Mouse (Mus musculus): ENCODE data around the gene Sec16a. TPM values are rescaled to one million over a fixed set of nuclear protein-coding genes. Genes with fewer than 3 reads are reported as not detected.

The Sec16a gene
- polyA plus RNA-seq, 1 experiment from 2014 or later: 30.4 TPM

DNA sequence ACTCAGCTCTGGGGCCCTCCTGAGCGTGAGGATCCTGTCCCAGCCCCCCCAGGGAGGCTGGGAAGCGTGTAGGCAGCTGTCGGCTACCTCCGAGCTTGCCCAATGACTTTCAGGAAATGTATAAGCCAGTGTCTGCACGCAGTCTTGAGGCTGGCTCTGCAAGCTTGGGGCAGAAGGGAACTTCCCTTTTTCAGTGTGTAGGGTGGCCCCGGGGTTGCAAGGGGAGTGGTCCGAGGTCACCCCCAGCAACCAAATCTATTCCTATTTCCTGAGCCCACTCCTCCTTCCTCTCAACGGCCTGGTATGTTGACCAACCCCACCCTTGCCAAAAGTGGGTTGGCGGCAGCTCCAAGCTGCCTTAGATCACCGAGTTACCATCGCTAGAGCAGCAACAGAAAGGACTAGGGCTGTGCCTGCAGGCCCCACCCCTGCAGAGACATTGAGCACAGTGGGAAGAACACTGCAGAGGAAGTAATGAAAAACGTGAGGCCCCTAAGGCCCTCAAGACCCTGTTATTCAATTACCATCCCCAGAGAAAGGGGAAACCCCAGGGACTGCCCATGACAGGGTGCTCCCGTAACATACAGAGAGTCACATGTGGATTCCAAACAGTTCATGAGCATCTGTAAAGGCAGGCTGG lies 38.3 kb upstream of the Sec16a start:
- DNase-seq (ENCODE audit: low spot score): no peak
- 65% methylated on average over 13 of the region's 13 CpGs for WGBS
- H3K9me3 ChIP-seq: no peaks in the 10 kb centered on the region
- H3K4me1 ChIP-seq: peaks cover 70% of the 10 kb centered on the region
- H3K36me3 ChIP-seq (replicated peaks): peaks cover 71% of the 10 kb centered on the region
- peak overlapping the region; percentile 25; the same call in 1 of the 2 replicates for H3K27ac ChIP-seq (replicated peaks)
- H3K4me3 ChIP-seq: no peak overlapping the region
- H3K27me3 ChIP-seq (replicated peaks; ENCODE audit: low read depth, poor library complexity, severe bottlenecking): no peaks in the 10 kb centered on the region

DNA sequence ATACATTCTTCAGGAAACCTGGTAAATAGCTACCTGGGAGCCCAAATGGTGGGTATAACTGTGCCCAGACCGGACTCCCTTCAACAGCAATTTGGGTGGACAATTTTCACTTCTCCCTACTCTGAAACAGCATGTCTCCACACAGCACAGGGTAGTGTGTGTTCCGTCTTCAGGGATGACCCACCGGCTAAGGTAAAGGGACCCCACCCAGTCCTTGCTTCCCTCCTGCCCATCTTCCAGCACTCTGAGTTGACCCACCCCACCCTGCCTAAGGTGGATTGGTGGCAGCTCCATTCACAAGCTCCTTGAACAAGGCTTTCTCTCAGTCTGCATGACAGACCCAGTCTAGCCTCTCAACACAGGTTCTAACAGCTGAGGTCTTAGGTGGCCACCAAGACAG lies 37.8 kb upstream of the Sec16a start:
- Histone ChIP-seq H3K4me3 (no peak overlapping the region), H3K27ac (replicated peaks) (no peak overlapping the region; the same call in 1 of the 2 replicates), H3K4me1 (peaks cover 68% of the 10 kb centered on the region), H3K27me3 (replicated peaks; ENCODE audit: low read depth, poor library complexity, severe bottlenecking) (no peaks in the 10 kb centered on the region), H3K36me3 (replicated peaks) (peaks cover 76% of the 10 kb centered on the region), H3K9me3 (no peaks in the 10 kb centered on the region)
- WGBS: 92% methylated on average over 3 of the region's 3 CpGs
- DNase-seq (ENCODE audit: low spot score): no peak

- no peak for DNase-seq (ENCODE audit: low spot score)
- WGBS: 83% methylated on average over 10 of the region's 10 CpGs
- peaks cover 61% of the 10 kb centered on the region for H3K4me1 ChIP-seq
- no peak overlapping the region for H3K4me3 ChIP-seq
- no peaks in the 10 kb centered on the region for H3K9me3 ChIP-seq
- no peaks in the 10 kb centered on the region for H3K27me3 ChIP-seq (replicated peaks; ENCODE audit: low read depth, poor library complexity, severe bottlenecking)
- peaks cover 85% of the 10 kb centered on the region for H3K36me3 ChIP-seq (replicated peaks)
- H3K27ac ChIP-seq (replicated peaks): no peak overlapping the region; the same call in 1 of the 2 replicates
Observed at GRCm38 (mm10) chr2:26481724-26482495, 36.9 kb upstream of the Sec16a start.

- 95% methylated on average over 12 of the region's 12 CpGs for WGBS
- no peak overlapping the region for H3K4me3 ChIP-seq
- peaks cover 95% of the 10 kb centered on the region for H3K36me3 ChIP-seq (replicated peaks)
- no peaks in the 10 kb centered on the region for H3K27me3 ChIP-seq (replicated peaks; ENCODE audit: low read depth, poor library complexity, severe bottlenecking)
- peaks cover 60% of the 10 kb centered on the region for H3K4me1 ChIP-seq
- H3K27ac ChIP-seq (replicated peaks): no peak overlapping the region
- no peaks in the 10 kb centered on the region for H3K9me3 ChIP-seq
- no peak for DNase-seq (ENCODE audit: low spot score)
Observed at GRCm38 (mm10) chr2:26480911-26481310, 35.9 kb upstream of the Sec16a start.

DNA sequence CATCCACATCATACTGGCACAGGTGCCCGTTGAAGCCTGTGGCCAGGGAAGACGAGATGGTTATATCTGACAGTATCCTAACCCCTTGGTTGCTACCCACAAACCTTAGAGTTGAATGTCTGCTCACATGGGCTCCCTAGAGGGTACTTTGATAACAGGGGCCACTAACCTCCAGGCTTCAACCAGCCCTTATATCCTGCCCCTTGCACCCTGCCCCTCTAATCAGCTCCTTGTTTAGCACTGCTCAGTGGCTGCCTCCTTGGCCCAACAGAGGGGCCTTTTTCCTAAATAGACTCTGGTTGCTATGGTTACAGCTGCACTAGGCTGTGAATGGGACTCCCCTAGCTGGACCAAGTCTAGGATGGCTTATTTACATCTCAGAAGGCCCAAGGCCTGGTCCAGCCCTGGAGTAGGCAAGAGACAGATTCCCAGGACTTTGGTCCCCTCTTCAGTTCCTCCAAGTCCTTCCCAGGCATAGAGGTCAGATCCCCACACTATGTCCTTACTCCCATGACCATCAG lies 33.7 kb upstream of the Sec16a start:
- Histone ChIP-seq H3K27ac (replicated peaks) (no peak overlapping the region), H3K4me1 (peaks cover 61% of the 10 kb centered on the region)
- DNase-seq (ENCODE audit: low spot score): no peak

GRCm38 (mm10) chr2:26477911-26478310 lies 32.9 kb upstream of the Sec16a start:
- H3K27me3 ChIP-seq (replicated peaks; ENCODE audit: low read depth, poor library complexity, severe bottlenecking): no peaks in the 10 kb centered on the region
- peaks cover 100% of the 10 kb centered on the region for H3K36me3 ChIP-seq (replicated peaks)
- no peak overlapping the region for H3K4me3 ChIP-seq
- 95% methylated on average over 7 of the region's 7 CpGs for WGBS
- no peaks in the 10 kb centered on the region for H3K9me3 ChIP-seq
- DNase-seq (ENCODE audit: low spot score): no peak
- peaks cover 55% of the 10 kb centered on the region for H3K4me1 ChIP-seq
- no peak overlapping the region for H3K27ac ChIP-seq (replicated peaks)

More for the DNA sequence above, 33.7 kb upstream of the Sec16a start:
- Histone ChIP-seq H3K4me3 (no peak overlapping the region), H3K27me3 (replicated peaks; ENCODE audit: low read depth, poor library complexity, severe bottlenecking) (no peaks in the 10 kb centered on the region), H3K36me3 (replicated peaks) (peaks cover 100% of the 10 kb centered on the region), H3K9me3 (no peaks in the 10 kb centered on the region)
- WGBS: 89% methylated on average over 2 of the region's 2 CpGs

DNA sequence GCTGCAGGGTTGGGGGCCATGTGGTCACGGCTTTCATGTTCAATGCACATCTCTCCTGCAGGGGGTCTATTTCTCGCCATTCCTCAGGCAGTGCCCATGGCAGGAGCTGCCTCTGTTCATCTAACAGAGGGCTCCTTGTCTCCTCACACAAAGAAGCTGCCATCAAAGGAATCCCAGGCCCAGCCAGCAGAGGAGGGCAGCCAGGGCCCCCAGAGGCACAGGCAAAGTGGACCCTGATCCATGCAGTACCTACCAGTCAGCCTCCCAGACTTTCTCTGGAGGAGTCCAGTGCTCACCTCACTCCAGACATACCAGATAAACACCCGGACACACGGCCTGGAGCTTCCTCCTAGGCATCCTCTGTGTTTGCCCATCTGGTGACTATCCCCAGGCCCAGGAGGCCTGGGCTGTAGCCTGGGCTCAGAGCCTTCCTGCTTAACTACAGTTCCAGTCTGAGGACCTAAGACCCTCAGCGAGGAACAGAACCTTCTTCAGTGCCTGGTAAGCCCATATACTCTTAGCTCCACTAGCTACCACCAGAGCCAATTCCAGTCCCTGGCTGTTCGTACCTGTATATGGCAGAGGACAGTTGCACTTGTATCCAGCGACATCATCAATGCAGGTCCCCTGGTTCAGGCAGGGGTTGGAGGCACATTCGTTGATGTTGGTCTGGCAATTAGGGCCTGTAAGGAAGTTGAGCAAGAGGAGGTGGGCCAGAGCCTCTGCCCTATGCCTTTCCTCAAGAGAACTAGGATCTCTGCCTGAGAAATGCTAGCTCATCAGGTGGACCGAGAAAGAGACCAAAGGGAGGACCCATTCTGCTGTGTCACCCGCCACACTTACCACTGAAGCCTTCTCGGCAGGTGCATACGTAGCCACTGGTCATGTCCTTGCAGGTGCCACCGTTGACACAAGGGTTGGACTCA lies 30.8 kb upstream of the Sec16a start:
- no peak for DNase-seq (ENCODE audit: low spot score)
- 74% methylated on average over 13 of the region's 13 CpGs for WGBS
- H3K4me1 ChIP-seq: peaks cover 47% of the 10 kb centered on the region
- H3K9me3 ChIP-seq: no peaks in the 10 kb centered on the region
- H3K4me3 ChIP-seq: 0 out of 2 replicates have a peak overlapping the region, but pooled peaks have one; percentile 11
- peaks cover 100% of the 10 kb centered on the region for H3K36me3 ChIP-seq (replicated peaks)
- H3K27ac ChIP-seq (replicated peaks): peak overlapping the region; percentile 71
- no peaks in the 10 kb centered on the region for H3K27me3 ChIP-seq (replicated peaks; ENCODE audit: low read depth, poor library complexity, severe bottlenecking)

DNA sequence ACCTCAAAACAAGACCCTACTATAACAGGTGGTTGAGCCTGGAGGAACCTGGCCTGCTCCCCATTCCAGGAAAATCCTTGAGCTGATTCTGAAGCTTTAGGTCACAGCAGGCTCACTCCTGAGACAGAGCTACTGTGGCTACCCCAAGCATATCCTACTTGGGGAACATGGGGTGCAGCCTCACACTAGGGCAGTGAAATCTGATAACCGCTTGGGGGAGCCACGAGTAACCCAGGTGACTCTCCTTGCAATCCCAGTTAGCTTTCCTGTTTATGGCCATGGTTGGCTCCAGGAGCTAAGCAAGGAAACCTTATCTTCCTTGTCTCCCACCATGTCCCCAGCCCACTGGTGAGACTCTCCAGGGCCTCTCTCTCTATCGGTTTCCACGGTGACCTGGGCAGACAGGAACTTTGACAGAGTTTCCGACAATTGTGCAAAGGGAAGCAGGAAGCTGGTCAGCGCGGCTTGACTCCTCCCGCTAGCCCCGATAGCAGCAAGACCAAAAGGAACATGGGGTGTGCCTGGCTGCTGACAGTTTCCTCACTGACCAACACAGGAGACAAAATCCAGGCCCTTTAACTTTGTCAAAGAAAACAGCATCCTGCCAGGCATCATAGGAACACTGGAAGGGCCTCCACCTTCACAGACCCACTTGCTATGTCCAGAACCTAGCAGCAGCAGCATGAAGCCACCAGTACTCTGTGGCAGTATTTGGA lies 29.9 kb upstream of the Sec16a start:
- Histone ChIP-seq H3K4me1 (peaks cover 47% of the 10 kb centered on the region), H3K27me3 (replicated peaks; ENCODE audit: low read depth, poor library complexity, severe bottlenecking) (no peaks in the 10 kb centered on the region), H3K9me3 (no peaks in the 10 kb centered on the region), H3K4me3 (0 out of 2 replicates have a peak overlapping the region, but pooled peaks have one; percentile 11), H3K27ac (replicated peaks) (peak overlapping the region; percentile 71), H3K36me3 (replicated peaks) (peaks cover 100% of the 10 kb centered on the region)
- peak; percentile 36 for DNase-seq (ENCODE audit: low spot score)
- 50% methylated on average over 9 of the region's 9 CpGs for WGBS

GRCm38 (mm10) chr2:26472312-26473090 lies 27.5 kb upstream of the Sec16a start:
- Histone ChIP-seq H3K4me3 (no peak overlapping the region), H3K9me3 (no peaks in the 10 kb centered on the region), H3K27me3 (replicated peaks; ENCODE audit: low read depth, poor library complexity, severe bottlenecking) (no peaks in the 10 kb centered on the region), H3K4me1 (peaks cover 33% of the 10 kb centered on the region), H3K27ac (replicated peaks) (no peak overlapping the region), H3K36me3 (replicated peaks) (peaks cover 100% of the 10 kb centered on the region)
- WGBS: 89% methylated on average over 11 of the region's 11 CpGs
- no peak for DNase-seq (ENCODE audit: low spot score)

DNA sequence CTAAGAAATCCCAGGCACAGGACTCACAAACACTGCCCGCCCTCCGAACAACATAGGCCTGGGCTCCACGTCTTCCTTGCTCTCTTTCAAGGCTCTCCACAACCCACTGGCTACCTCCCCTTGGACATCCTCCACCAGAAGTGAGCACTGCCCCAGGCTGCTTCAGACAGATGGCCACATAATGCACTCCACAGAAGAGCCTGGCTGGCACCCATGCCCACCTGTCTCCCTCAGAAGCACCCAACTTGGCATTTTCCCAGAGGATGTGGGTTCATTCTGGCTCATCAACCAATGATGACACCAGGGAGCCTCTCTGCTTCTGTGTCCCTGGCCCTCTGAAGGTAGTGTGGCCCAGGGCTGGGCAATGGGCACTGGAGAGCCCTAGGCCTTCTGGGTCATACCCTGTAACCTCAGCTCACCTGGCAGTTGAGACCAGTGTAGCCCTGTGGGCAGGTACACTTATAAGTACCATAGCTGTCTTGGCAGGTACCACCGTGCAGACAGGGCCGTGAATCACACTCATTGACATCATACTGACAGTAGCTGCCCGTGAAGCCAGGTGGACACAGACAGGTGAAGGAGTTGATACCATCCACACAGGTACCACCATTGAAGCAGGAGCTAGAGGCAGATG lies 26.8 kb upstream of the Sec16a start:
- Histone ChIP-seq H3K4me1 (peaks cover 30% of the 10 kb centered on the region), H3K27me3 (replicated peaks; ENCODE audit: low read depth, poor library complexity, severe bottlenecking) (no peaks in the 10 kb centered on the region), H3K4me3 (no peak overlapping the region), H3K9me3 (no peaks in the 10 kb centered on the region), H3K27ac (replicated peaks) (no peak overlapping the region), H3K36me3 (replicated peaks) (peaks cover 100% of the 10 kb centered on the region)
- 89% methylated on average over 6 of the region's 6 CpGs for WGBS
- no peak for DNase-seq (ENCODE audit: low spot score)

DNA sequence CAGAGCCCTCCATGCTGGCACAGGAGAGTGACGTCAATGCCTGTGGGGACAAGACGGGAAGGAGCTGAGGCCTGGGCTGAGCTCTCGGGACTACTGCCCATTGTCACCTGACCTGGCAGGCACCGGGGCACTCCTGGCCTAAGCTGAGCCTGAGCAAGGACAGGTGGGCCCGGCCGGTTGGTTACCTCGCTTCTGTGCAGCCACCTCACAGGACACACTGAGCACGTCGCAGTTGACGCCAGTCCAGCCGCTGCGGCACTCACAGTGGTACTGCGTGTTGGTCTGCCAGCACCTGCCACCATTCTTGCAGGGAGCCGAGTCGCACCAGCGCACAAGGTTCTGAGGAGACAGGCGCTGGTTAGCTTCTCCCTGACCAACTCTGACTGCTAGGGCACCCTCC lies 26.0 kb upstream of the Sec16a start:
- WGBS: 96% methylated on average over 17 of the region's 17 CpGs
- Histone ChIP-seq H3K27ac (replicated peaks) (no peak overlapping the region), H3K27me3 (replicated peaks; ENCODE audit: low read depth, poor library complexity, severe bottlenecking) (no peaks in the 10 kb centered on the region), H3K36me3 (replicated peaks) (peaks cover 100% of the 10 kb centered on the region), H3K9me3 (no peaks in the 10 kb centered on the region), H3K4me3 (no peak overlapping the region), H3K4me1 (peaks cover 23% of the 10 kb centered on the region)
- DNase-seq (ENCODE audit: low spot score): no peak
